Mouse (Mus musculus): Measurements from ENCODE around the gene Tdrd7.

- TF ChIP-seq CTCF (IDR thresholded peaks at IDR 0.05; ENCODE audit: low read depth, low read length) (no peak), POLR2A (IDR thresholded peaks at IDR 0.05; ENCODE audit: insufficient read depth, low read length) (no peak), EP300 (IDR thresholded peaks at IDR 0.05; ENCODE audit: insufficient read depth, low read depth, low read length) (no peak)
Observed at GRCm38 (mm10) chr4:45998536-45998935, 33.4 kb downstream of the Tdrd7 start.
